ENCODE assay signal across 13 mouse cellular contexts in genomic region chr17:35814678-35815077, GRCm38 (mm10). TPM values are rescaled to one million over a fixed set of nuclear protein-coding genes. Genes with fewer than 3 reads are reported as not detected.
DNase-seq lines count a peak whose midpoint lies in the region; ATAC-seq and TF ChIP-seq lines count a peak whose summit lies in the region.
"Had no signal": no experiment of that assay in that cellular context is flagged by ENCODE, and none has a peak within 500 bp of the region (broad histone marks: within the 10 kb centered on the region; RNA-seq: fewer than 3 reads in every experiment).

No protein-coding gene starts in this region.

- H3K27me3 ChIP-seq in liver, embryonic 15.5 days: no peaks in the 10 kb centered on the region
- no peaks in the 10 kb centered on the region for H3K27me3 ChIP-seq in liver, embryonic 11.5 days (replicated peaks; ENCODE audit: control insufficient read depth, insufficient read depth, low read length)
- H3K27me3 ChIP-seq in kidney, adult 2 months (replicated peaks; ENCODE audit: control insufficient read depth, insufficient read depth, low read length): no peaks in the 10 kb centered on the region
- H3K27me3 ChIP-seq in stomach, embryonic 14.5 days (ENCODE audit: control insufficient read depth, insufficient read depth, low read length): no peaks in the 10 kb centered on the region
- no peaks in the 10 kb centered on the region for H3K27me3 ChIP-seq in forebrain, embryonic 15.5 days

- H3K4me1 ChIP-seq in liver, embryonic 15.5 days (replicated peaks): peaks cover 50% of the 10 kb centered on the region
- peaks cover 14% of the 10 kb centered on the region; the same call in 1 of the 2 replicates for H3K4me1 ChIP-seq in liver, embryonic 11.5 days (replicated peaks; ENCODE audit: control insufficient read depth, insufficient read depth, low read length)
- H3K4me1 ChIP-seq in embryonic fibroblast, embryonic 13.5 days (ENCODE audit: control insufficient read depth, insufficient read depth, low read length): peaks cover 31% of the 10 kb centered on the region
- H3K4me1 ChIP-seq in kidney, adult 2 months (ENCODE audit: control insufficient read depth, insufficient read depth, low read length): peaks cover 48% of the 10 kb centered on the region
- H3K4me1 ChIP-seq in stomach, embryonic 14.5 days (ENCODE audit: control insufficient read depth, insufficient read depth, low read length): peaks cover 25% of the 10 kb centered on the region; the same call in 1 of the 2 replicates
- H3K4me1 ChIP-seq in forebrain, embryonic 15.5 days: peaks cover 8% of the 10 kb centered on the region; the same call in 1 of the 2 replicates

- no peak for TF ChIP-seq POLR2A in embryonic fibroblast, embryonic 13.5 days (IDR thresholded peaks at IDR 0.05; ENCODE audit: low read depth, low read length)
- TF ChIP-seq POLR2A in kidney, adult 2 months (IDR thresholded peaks at IDR 0.05; ENCODE audit: low read depth, low read length): no peak

- H3K27ac ChIP-seq in liver, embryonic 15.5 days (replicated peaks): no peak overlapping the region; the same call in 1 of the 2 replicates
- H3K27ac ChIP-seq in liver, embryonic 11.5 days (ENCODE audit: low read depth, low read length): no peak overlapping the region
- H3K27ac ChIP-seq in embryonic fibroblast, embryonic 13.5 days (ENCODE audit: insufficient read depth, low read length): peak overlapping the region; percentile 99
- peak overlapping the region; percentile 59 for H3K27ac ChIP-seq in kidney, adult 2 months (ENCODE audit: insufficient read depth, low read depth, low read length)
- peak overlapping the region; percentile 63; the same call in 1 of the 2 replicates for H3K27ac ChIP-seq in stomach, embryonic 14.5 days (ENCODE audit: low read length)
- H3K27ac ChIP-seq in forebrain, embryonic 15.5 days (replicated peaks): no peak overlapping the region
- H3K27ac ChIP-seq: hindbrain, embryonic 13.5 days; neural tube, embryonic 13.5 days had no signal

- DNase-seq in liver, embryonic 11.5 days (ENCODE audit: low spot score): no peak
- peak; percentile 88 for DNase-seq in kidney, adult 2 months
- DNase-seq in cerebellum, postnatal 4 days (ENCODE audit: low spot score in 2 of 2): no peak
- DNase-seq: adrenal gland, postnatal 10 days; cerebellum, postnatal 14 days; right cerebral cortex, postnatal 4 days; thymus, postnatal 25 days had no signal

- H3K36me3 ChIP-seq in liver, embryonic 15.5 days (replicated peaks): no peaks in the 10 kb centered on the region
- no peaks in the 10 kb centered on the region for H3K36me3 ChIP-seq in liver, embryonic 11.5 days (ENCODE audit: control insufficient read depth, insufficient read depth, low read length)
- H3K36me3 ChIP-seq in kidney, adult 2 months (ENCODE audit: control insufficient read depth, insufficient read depth, low read length): no peaks in the 10 kb centered on the region
- H3K36me3 ChIP-seq in stomach, embryonic 14.5 days (ENCODE audit: control insufficient read depth, insufficient read depth, low read length): no peaks in the 10 kb centered on the region
- H3K36me3 ChIP-seq in forebrain, embryonic 15.5 days: no peaks in the 10 kb centered on the region
- H3K36me3 ChIP-seq: hindbrain, embryonic 13.5 days; neural tube, embryonic 13.5 days had no signal

- no peak overlapping the region for H3K4me2 ChIP-seq in liver, embryonic 15.5 days
- no peak overlapping the region for H3K4me2 ChIP-seq in liver, embryonic 11.5 days
- no peak overlapping the region for H3K4me2 ChIP-seq in stomach, embryonic 14.5 days (replicated peaks; ENCODE audit: low read depth, low read length)
- H3K4me2 ChIP-seq in forebrain, embryonic 15.5 days (replicated peaks): no peak overlapping the region
- H3K4me2 ChIP-seq: hindbrain, embryonic 13.5 days; neural tube, embryonic 13.5 days had no signal

- H3K9ac ChIP-seq in liver, embryonic 15.5 days: no peak overlapping the region
- no peak overlapping the region for H3K9ac ChIP-seq in liver, embryonic 11.5 days (ENCODE audit: low read depth, low read length)
- 0 out of 2 replicates have a peak overlapping the region, but pooled peaks have one; percentile 10 for H3K9ac ChIP-seq in stomach, embryonic 14.5 days (replicated peaks; ENCODE audit: low read depth, low read length)
- no peak overlapping the region for H3K9ac ChIP-seq in forebrain, embryonic 15.5 days (replicated peaks)
- H3K9ac ChIP-seq: hindbrain, embryonic 13.5 days; neural tube, embryonic 13.5 days had no signal

- ATAC-seq in liver, embryonic 15.5 days (ENCODE audit: insufficient read depth): peak; percentile 29; the same call in 1 of the 2 replicates
- ATAC-seq in liver, embryonic 11.5 days (replicated peaks; ENCODE audit: low FRiP score): no peak
- no peak for ATAC-seq in stomach, embryonic 14.5 days (ENCODE audit: insufficient number of reproducible peaks, insufficient read depth, low FRiP score, low read depth)
- ATAC-seq in forebrain, embryonic 15.5 days (replicated peaks): no peak

- 48% methylated on average over 6 of the region's 6 CpGs for WGBS in liver, embryonic 15.5 days (ENCODE audit: insufficient replicate concordance)
- WGBS in liver, embryonic 11.5 days: 56% methylated on average over 6 of the region's 6 CpGs
- WGBS in kidney, adult 2 months: 28% methylated on average over 6 of the region's 6 CpGs
- 28% methylated on average over 6 of the region's 6 CpGs for WGBS in stomach, embryonic 14.5 days
- 76% methylated on average over 6 of the region's 6 CpGs for WGBS in forebrain, embryonic 15.5 days

- no peak overlapping the region for H3K4me3 ChIP-seq in liver, embryonic 15.5 days (replicated peaks)
- H3K4me3 ChIP-seq in liver, embryonic 11.5 days (ENCODE audit: low read depth, low read length): no peak overlapping the region
- no peak overlapping the region for H3K4me3 ChIP-seq in embryonic fibroblast, embryonic 13.5 days (ENCODE audit: insufficient read depth, low read length)
- H3K4me3 ChIP-seq in kidney, adult 2 months (ENCODE audit: insufficient read depth, low read depth, low read length): no peak overlapping the region
- no peak overlapping the region for H3K4me3 ChIP-seq in stomach, embryonic 14.5 days (ENCODE audit: low read depth, low read length)
- no peak overlapping the region for H3K4me3 ChIP-seq in forebrain, embryonic 15.5 days
- H3K4me3 ChIP-seq: hindbrain, embryonic 13.5 days; neural tube, embryonic 13.5 days had no signal

- TF ChIP-seq CTCF in embryonic fibroblast, embryonic 13.5 days (IDR thresholded peaks at IDR 0.05; ENCODE audit: borderline replicate concordance, insufficient read depth, low read length): no peak
- no peak for TF ChIP-seq CTCF in kidney, adult 2 months (conservative IDR thresholded peaks at IDR 0.05; ENCODE audit: insufficient read depth, insufficient read length, low read depth, low read length)

- H3K9me3 ChIP-seq in liver, embryonic 15.5 days (replicated peaks): no peaks in the 10 kb centered on the region
- no peaks in the 10 kb centered on the region for H3K9me3 ChIP-seq in liver, embryonic 11.5 days (ENCODE audit: control insufficient read depth, low read length)
- H3K9me3 ChIP-seq in stomach, embryonic 14.5 days (ENCODE audit: control insufficient read depth, low read depth, low read length): no peaks in the 10 kb centered on the region
- no peaks in the 10 kb centered on the region for H3K9me3 ChIP-seq in forebrain, embryonic 15.5 days
- H3K9me3 ChIP-seq: hindbrain, embryonic 13.5 days; neural tube, embryonic 13.5 days had no signal

RNA-seq across cellular contexts. Expression of gene Ier3, which starts 6.8 kb away (rescaled TPM):
- 22.9 and 23.7 TPM in 2 replicates for polyA plus RNA-seq in liver, embryonic 15.5 days (2015; fragmentation: Nextera tagmentation; extraction: Ambion mirVana)
- polyA plus RNA-seq in liver, embryonic 11.5 days (2014; fragmentation: Nextera tagmentation; extraction: Ambion mirVana): 9.4 and 9.9 TPM in 2 replicates
- 82.6 and 120 TPM in 2 replicates for polyA plus RNA-seq in embryonic fibroblast, embryonic 13.5 days (2011; ENCODE audit: insufficient read length, low read depth, missing spikeins)
- polyA plus RNA-seq in kidney, adult 2 months (2012; rRNA removed): 26.3 and 28.4 TPM in 2 replicates
- polyA plus RNA-seq in stomach, embryonic 14.5 days (2014; fragmentation: Nextera tagmentation; extraction: Ambion mirVana): 3.7 and 5.4 TPM in 2 replicates
- 7.3 and 8.1 TPM in 2 replicates for polyA plus RNA-seq in forebrain, embryonic 15.5 days (2015; fragmentation: Nextera tagmentation; extraction: Ambion mirVana)

RNA-seq across cellular contexts. Expression of gene Flot1, which starts 8.4 kb away (rescaled TPM):
- polyA plus RNA-seq in liver, embryonic 15.5 days (2015; fragmentation: Nextera tagmentation; extraction: Ambion mirVana): 33.7 and 42.4 TPM in 2 replicates
- polyA plus RNA-seq in liver, embryonic 11.5 days (2014; fragmentation: Nextera tagmentation; extraction: Ambion mirVana): 59.3 and 67.8 TPM in 2 replicates
- polyA plus RNA-seq in embryonic fibroblast, embryonic 13.5 days (2011; ENCODE audit: insufficient read length, low read depth, missing spikeins): 66.3 and 78.7 TPM in 2 replicates
- polyA plus RNA-seq in kidney, adult 2 months (2012; rRNA removed): 45.3 and 45.7 TPM in 2 replicates
- polyA plus RNA-seq in stomach, embryonic 14.5 days (2014; fragmentation: Nextera tagmentation; extraction: Ambion mirVana): 42.8 and 44.2 TPM in 2 replicates
- 68.3 and 75.1 TPM in 2 replicates for polyA plus RNA-seq in forebrain, embryonic 15.5 days (2015; fragmentation: Nextera tagmentation; extraction: Ambion mirVana)

RNA-seq across cellular contexts. Expression of gene Tubb5, which starts 23.4 kb away (rescaled TPM):
- 379 and 391 TPM in 2 replicates for polyA plus RNA-seq in liver, embryonic 15.5 days (2015; fragmentation: Nextera tagmentation; extraction: Ambion mirVana)
- polyA plus RNA-seq in liver, embryonic 11.5 days (2014; fragmentation: Nextera tagmentation; extraction: Ambion mirVana): 843 and 854 TPM in 2 replicates
- 856 and 947 TPM in 2 replicates for polyA plus RNA-seq in embryonic fibroblast, embryonic 13.5 days (2011; ENCODE audit: insufficient read length, low read depth, missing spikeins)
- polyA plus RNA-seq in kidney, adult 2 months (2012; rRNA removed): 98.9 and 109 TPM in 2 replicates
- polyA plus RNA-seq in stomach, embryonic 14.5 days (2014; fragmentation: Nextera tagmentation; extraction: Ambion mirVana): 932 and 983 TPM in 2 replicates
- 1,924 and 1,932 TPM in 2 replicates for polyA plus RNA-seq in forebrain, embryonic 15.5 days (2015; fragmentation: Nextera tagmentation; extraction: Ambion mirVana)

RNA-seq across cellular contexts. Expression of gene Mdc1, which starts 26.6 kb away (rescaled TPM):
- 8.5 and 9.1 TPM in 2 replicates for polyA plus RNA-seq in liver, embryonic 15.5 days (2015; fragmentation: Nextera tagmentation; extraction: Ambion mirVana)
- polyA plus RNA-seq in liver, embryonic 11.5 days (2014; fragmentation: Nextera tagmentation; extraction: Ambion mirVana): 19.6 and 23.3 TPM in 2 replicates
- 30.4 and 31.8 TPM in 2 replicates for polyA plus RNA-seq in embryonic fibroblast, embryonic 13.5 days (2011; ENCODE audit: insufficient read length, low read depth, missing spikeins)
- polyA plus RNA-seq in kidney, adult 2 months (2012; rRNA removed): 5.7 TPM in 2 replicates
- polyA plus RNA-seq in stomach, embryonic 14.5 days (2014; fragmentation: Nextera tagmentation; extraction: Ambion mirVana): 18.7 and 19.2 TPM in 2 replicates
- polyA plus RNA-seq in forebrain, embryonic 15.5 days (2015; fragmentation: Nextera tagmentation; extraction: Ambion mirVana): 11.7 TPM in 2 replicates

RNA-seq across cellular contexts. Expression of gene Nrm, which starts 46.4 kb away (rescaled TPM):
- polyA plus RNA-seq in liver, embryonic 15.5 days (2015; fragmentation: Nextera tagmentation; extraction: Ambion mirVana): 22.0 and 22.5 TPM in 2 replicates
- polyA plus RNA-seq in liver, embryonic 11.5 days (2014; fragmentation: Nextera tagmentation; extraction: Ambion mirVana): 40.9 and 45.4 TPM in 2 replicates
- 9.8 and 15.5 TPM in 2 replicates for polyA plus RNA-seq in embryonic fibroblast, embryonic 13.5 days (2011; ENCODE audit: insufficient read length, low read depth, missing spikeins)
- polyA plus RNA-seq in kidney, adult 2 months (2012; rRNA removed): 4.0 and 6.3 TPM in 2 replicates
- polyA plus RNA-seq in stomach, embryonic 14.5 days (2014; fragmentation: Nextera tagmentation; extraction: Ambion mirVana): 65.3 and 67.1 TPM in 2 replicates
- polyA plus RNA-seq in forebrain, embryonic 15.5 days (2015; fragmentation: Nextera tagmentation; extraction: Ambion mirVana): 24.5 and 28.3 TPM in 2 replicates

Comparison
In these comparisons a context has a peak if more than half of its experiments do, and no peak if none do; other contexts are left out.
1. H3K27ac ChIP-seq: peak in embryonic fibroblast, embryonic 13.5 days (single experiment), kidney, adult 2 months (single experiment) and stomach, embryonic 14.5 days (single experiment); none in liver, embryonic 15.5 days (single experiment), liver, embryonic 11.5 days (single experiment) and forebrain, embryonic 15.5 days (single experiment).